Mouse (Mus musculus): ENCODE results near the gene Mgat4d.

DNA sequence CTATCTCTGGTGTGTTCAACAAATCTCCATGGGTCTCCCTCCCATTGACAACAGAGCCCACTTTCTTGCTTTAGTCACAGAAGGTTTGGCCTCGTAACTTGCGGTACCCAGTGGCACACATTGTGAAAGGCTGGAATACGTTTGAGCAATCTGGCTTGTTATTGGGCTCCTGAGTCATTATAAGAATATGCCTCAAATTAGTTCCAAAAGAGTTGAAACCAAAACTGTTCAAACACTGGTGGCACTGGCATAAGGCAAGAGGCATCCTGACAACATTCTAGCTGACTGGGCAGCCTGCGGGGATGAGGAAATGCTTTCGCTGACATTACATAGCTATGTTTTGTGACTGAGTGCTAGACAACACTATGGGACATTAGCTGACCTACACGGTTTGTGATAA lies 38.4 kb upstream of the Mgat4d start:
- TF ChIP-seq CTCF (IDR thresholded peaks at IDR 0.05; ENCODE audit: borderline replicate concordance, control insufficient read depth, extremely low read depth, insufficient read depth, low read length, poor library complexity) (no peak), POLR2A (IDR thresholded peaks at IDR 0.05; ENCODE audit: control insufficient read depth, extremely low read depth, insufficient read depth, low read length, poor library complexity) (no peak)

Measured in thymus, adult 2 months (tissue).